In the genomic region with DNA sequence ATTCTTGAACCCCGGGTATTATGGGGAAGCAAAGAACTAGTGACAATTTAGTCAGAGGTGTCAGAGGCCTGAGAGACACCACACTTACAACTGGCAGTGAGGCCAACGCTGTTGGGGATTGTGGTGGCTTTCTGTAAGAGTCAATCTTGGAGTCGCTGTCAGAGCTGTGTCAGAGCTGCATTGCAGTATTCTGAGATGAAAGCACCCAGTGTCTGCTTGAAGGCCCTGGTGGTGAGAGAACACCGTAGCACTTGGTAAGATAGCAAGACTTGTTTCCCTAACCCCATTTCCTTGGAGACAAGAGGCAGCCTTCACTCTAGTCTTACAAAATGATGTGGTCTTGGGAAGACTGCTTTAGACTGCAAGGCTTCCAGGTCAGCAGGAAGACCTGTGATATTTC, we compare ENCODE assay signal across 13 mouse cellular contexts. TPM values are rescaled to one million over a fixed set of nuclear protein-coding genes. Genes with fewer than 3 reads are reported as not detected.
DNase-seq lines count a peak whose midpoint lies in the region; ATAC-seq and TF ChIP-seq lines count a peak whose summit lies in the region.
"Had no signal": no experiment of that assay in that cellular context is flagged by ENCODE, and none has a peak within 500 bp of the region (broad histone marks: within the 10 kb centered on the region; RNA-seq: fewer than 3 reads in every experiment).

No protein-coding gene starts in this region.

- no peaks in the 10 kb centered on the region for H3K36me3 ChIP-seq in lung, embryonic 14.5 days (ENCODE audit: insufficient read depth)
- 0 out of 2 replicates have a peak, but pooled peaks cover 5% of the 10 kb centered on the region for H3K36me3 ChIP-seq in heart, embryonic 16.5 days (ENCODE audit: control insufficient read depth, insufficient read depth)
- H3K36me3 ChIP-seq in small intestine, adult 2 months (ENCODE audit: control insufficient read depth, insufficient read depth, low read length) = peaks cover 1% of the 10 kb centered on the region; the same call in 1 of the 2 replicates
- 0 out of 2 replicates have a peak, but pooled peaks cover 6% of the 10 kb centered on the region for H3K36me3 ChIP-seq in forebrain, embryonic 12.5 days (replicated peaks)
- H3K36me3 ChIP-seq: embryonic facial prominence, embryonic 12.5 days; midbrain, embryonic 13.5 days had no signal

- no peak for TF ChIP-seq POLR2A in small intestine, adult 2 months (IDR thresholded peaks at IDR 0.05; ENCODE audit: low read depth, low read length)

- no peak for ATAC-seq in lung, embryonic 14.5 days (ENCODE audit: insufficient read depth)
- no peak for ATAC-seq in heart, embryonic 16.5 days (replicated peaks; ENCODE audit: extremely low read depth, insufficient read depth, low FRiP score)
- no peak for ATAC-seq in forebrain, embryonic 12.5 days (ENCODE audit: low FRiP score)
- ATAC-seq: forebrain, embryonic 14.5 days; hindbrain, embryonic 16.5 days; midbrain, embryonic 13.5 days had no signal

- no peak overlapping the region for H3K4me2 ChIP-seq in lung, embryonic 14.5 days
- peak overlapping the region; percentile 3 for H3K4me2 ChIP-seq in heart, embryonic 16.5 days (ENCODE audit: low read depth, low read length)
- H3K4me2 ChIP-seq in forebrain, embryonic 12.5 days = no peak overlapping the region
- H3K4me2 ChIP-seq: embryonic facial prominence, embryonic 12.5 days; midbrain, embryonic 13.5 days had no signal

- H3K9me3 ChIP-seq in lung, embryonic 14.5 days (ENCODE audit: low read depth, low read length) = no peaks in the 10 kb centered on the region
- no peaks in the 10 kb centered on the region for H3K9me3 ChIP-seq in heart, embryonic 16.5 days (replicated peaks; ENCODE audit: control insufficient read depth, low read length)
- H3K9me3 ChIP-seq in forebrain, embryonic 12.5 days = no peaks in the 10 kb centered on the region
- H3K9me3 ChIP-seq: embryonic facial prominence, embryonic 12.5 days; midbrain, embryonic 13.5 days had no signal

- 43% methylated on average over 4 of the region's 4 CpGs for WGBS in lung, embryonic 14.5 days
- 23% methylated on average over 4 of the region's 4 CpGs for WGBS in heart, embryonic 16.5 days
- 68% methylated on average over 4 of the region's 4 CpGs for WGBS in small intestine, adult 2 months
- 83% methylated on average over 4 of the region's 4 CpGs for WGBS in forebrain, embryonic 12.5 days

- no peaks in the 10 kb centered on the region for H3K27me3 ChIP-seq in lung, embryonic 14.5 days (ENCODE audit: insufficient read depth, low read length)
- H3K27me3 ChIP-seq in heart, embryonic 16.5 days (ENCODE audit: control insufficient read depth, insufficient read depth, low read length) = no peaks in the 10 kb centered on the region
- no peaks in the 10 kb centered on the region for H3K27me3 ChIP-seq in small intestine, adult 2 months (ENCODE audit: control insufficient read depth, insufficient read depth, low read length)
- no peaks in the 10 kb centered on the region for H3K27me3 ChIP-seq in forebrain, embryonic 12.5 days
- H3K27me3 ChIP-seq: embryonic facial prominence, embryonic 12.5 days; midbrain, embryonic 13.5 days had no signal

- no peak overlapping the region for H3K4me3 ChIP-seq in lung, embryonic 14.5 days (ENCODE audit: low read depth, low read length)
- no peak overlapping the region for H3K4me3 ChIP-seq in heart, embryonic 16.5 days (ENCODE audit: low read length)
- no peak overlapping the region for H3K4me3 ChIP-seq in small intestine, adult 2 months (ENCODE audit: low read depth, low read length)
- no peak overlapping the region for H3K4me3 ChIP-seq in forebrain, embryonic 12.5 days (replicated peaks)
- H3K4me3 ChIP-seq: embryonic facial prominence, embryonic 12.5 days; midbrain, embryonic 13.5 days had no signal

- H3K27ac ChIP-seq in lung, embryonic 14.5 days (ENCODE audit: low read depth) = peak overlapping the region; percentile 46; the same call in 1 of the 2 replicates
- peak overlapping the region; percentile 75 for H3K27ac ChIP-seq in heart, embryonic 16.5 days (ENCODE audit: low read length)
- peak overlapping the region; percentile 19 for H3K27ac ChIP-seq in small intestine, adult 2 months (ENCODE audit: insufficient read depth, low read depth, low read length)
- H3K27ac ChIP-seq in forebrain, embryonic 12.5 days = no peak overlapping the region
- H3K27ac ChIP-seq: embryonic facial prominence, embryonic 12.5 days; midbrain, embryonic 13.5 days had no signal

- H3K4me1 ChIP-seq in lung, embryonic 14.5 days (ENCODE audit: insufficient read depth) = peaks cover 12% of the 10 kb centered on the region
- H3K4me1 ChIP-seq in heart, embryonic 16.5 days (ENCODE audit: control insufficient read depth, insufficient read depth, low read length) = peaks cover 44% of the 10 kb centered on the region
- peaks cover 19% of the 10 kb centered on the region; the same call in 1 of the 2 replicates for H3K4me1 ChIP-seq in small intestine, adult 2 months (ENCODE audit: control insufficient read depth, insufficient read depth, insufficient read length, low read length)
- H3K4me1 ChIP-seq in forebrain, embryonic 12.5 days = peaks cover 6% of the 10 kb centered on the region

- DNase-seq in heart, adult 11 months = peak; percentile 87
- DNase-seq in heart, adult 8-10 months (ENCODE audit: low spot score) = no peak
- DNase-seq in lung, embryonic 14.5 days = no peak
- no peak for DNase-seq in lung, postnatal 36 days
- DNase-seq in neural tube, embryonic 10.5 days (ENCODE audit: extremely low spot score, low spot score) = no peak
- DNase-seq: right cerebral cortex, adult 18-20 months had no signal

- TF ChIP-seq CTCF in lung, embryonic 14.5 days (IDR thresholded peaks at IDR 0.05; ENCODE audit: low read depth) = no peak
- no peak for TF ChIP-seq CTCF in small intestine, adult 2 months (IDR thresholded peaks at IDR 0.05; ENCODE audit: extremely low read depth, insufficient read length, insufficient replicate concordance, low read depth, low read length)

- H3K9ac ChIP-seq in lung, embryonic 14.5 days = no peak overlapping the region
- no peak overlapping the region for H3K9ac ChIP-seq in heart, embryonic 16.5 days (ENCODE audit: low read length)
- no peak overlapping the region for H3K9ac ChIP-seq in forebrain, embryonic 12.5 days
- H3K9ac ChIP-seq: embryonic facial prominence, embryonic 12.5 days; midbrain, embryonic 13.5 days had no signal

RNA-seq across cellular contexts. Expression of a gene that starts 18.2 kb away (rescaled TPM):
- total RNA-seq in heart, adult 8-10 months (2022) = 1 to 10 TPM in 3 of 4 experiments, under 1 TPM in 1; 0.57 to 1.7 (median 1.2) TPM
- 0.83 and 1.1 TPM in 2 replicates for polyA plus RNA-seq in lung, embryonic 14.5 days (2014; fragmentation: Nextera tagmentation; extraction: Ambion mirVana)
- 2.2 TPM in 2 replicates for polyA plus RNA-seq in heart, embryonic 16.5 days (2015; fragmentation: Nextera tagmentation; extraction: Ambion mirVana)
- 0.19 and 1.6 TPM in 2 replicates for polyA plus RNA-seq in small intestine, adult 2 months (2012; rRNA removed)
- 1.9 and 2.5 TPM in 2 replicates for polyA plus RNA-seq in forebrain, embryonic 12.5 days (2016; fragmentation: Nextera tagmentation; extraction: Ambion mirVana)

RNA-seq across cellular contexts. Expression of a gene that starts 39.2 kb away (rescaled TPM):
- total RNA-seq in heart, adult 8-10 months (2022) = 1 to 10 TPM; 5.8 to 8.3 (median 7.4) TPM
- polyA plus RNA-seq in lung, embryonic 14.5 days (2014; fragmentation: Nextera tagmentation; extraction: Ambion mirVana) = 7.0 and 7.5 TPM in 2 replicates
- 11.7 and 15.5 TPM in 2 replicates for polyA plus RNA-seq in heart, embryonic 16.5 days (2015; fragmentation: Nextera tagmentation; extraction: Ambion mirVana)
- 7.6 and 26.9 TPM in 2 replicates for polyA plus RNA-seq in small intestine, adult 2 months (2012; rRNA removed)
- polyA plus RNA-seq in forebrain, embryonic 12.5 days (2016; fragmentation: Nextera tagmentation; extraction: Ambion mirVana) = 10.2 and 11.4 TPM in 2 replicates
